Mouse (Mus musculus): ENCODE measurements at regions not wholly inside any gene's neighbourhood (a gene's known extent, or its start where the extent isn't known, plus 50 kb on each side); places are given as distances from the start of the nearest gene placed in this dataset.
A peak's percentile ranks its signal among the peaks of the same experiment; 100 is the strongest.

DNA sequence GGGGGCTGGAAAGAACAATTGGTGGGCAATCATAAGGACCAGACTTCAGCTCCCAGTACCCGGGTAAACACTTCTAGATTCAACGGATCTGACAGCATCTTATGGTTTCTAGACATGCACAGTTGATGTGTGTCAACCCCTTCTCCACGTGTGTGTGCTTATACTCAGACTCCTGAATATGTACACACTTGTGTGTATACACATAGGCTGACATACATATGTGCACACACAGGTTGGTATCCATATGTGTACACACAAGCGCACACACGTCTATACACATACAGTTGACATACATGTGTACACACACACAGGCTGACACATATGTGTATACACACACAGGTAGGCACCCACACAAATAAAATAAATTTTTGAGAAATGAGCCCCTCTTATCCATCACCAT lies 122.7 kb upstream of the Max start:
- Histone ChIP-seq H3K9ac (replicated peaks) (no peak overlapping the region), H3K36me3 (no peaks in the 10 kb centered on the region), H3K27ac (replicated peaks) (no peak overlapping the region), H3K4me1 (no peaks in the 10 kb centered on the region), H3K4me3 (no peak overlapping the region), H3K27me3 (no peaks in the 10 kb centered on the region), H3K4me2 (replicated peaks) (no peak overlapping the region), H3K9me3 (no peaks in the 10 kb centered on the region)
- 91% methylated on average over 5 of the region's 5 CpGs for WGBS
- no peak for ATAC-seq (replicated peaks)

DNA sequence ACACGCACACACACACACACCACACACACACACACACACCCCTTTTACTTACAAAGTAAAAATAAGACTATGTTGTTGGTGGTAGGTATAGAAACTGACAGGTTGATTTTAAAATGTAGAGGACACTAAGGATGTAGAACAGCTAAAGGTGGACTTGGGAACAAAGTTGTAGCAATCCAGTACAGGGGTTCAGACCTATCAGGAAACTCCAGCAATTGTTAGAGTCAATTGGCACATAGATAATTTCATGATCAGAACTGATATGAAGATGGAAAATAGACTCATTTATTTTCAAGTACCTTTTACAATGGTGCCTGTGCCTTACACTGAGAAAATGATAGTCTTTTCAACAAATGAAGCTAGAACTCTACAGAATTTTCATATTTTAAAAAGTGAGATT lies 122.3 kb upstream of the Max start:
- no peaks in the 10 kb centered on the region for H3K27me3 ChIP-seq
- H3K9ac ChIP-seq (replicated peaks): no peak overlapping the region
- ATAC-seq (replicated peaks): no peak
- WGBS: 60% methylated on average over 1 of the region's 1 CpGs
- H3K4me3 ChIP-seq: no peak overlapping the region
- H3K36me3 ChIP-seq: no peaks in the 10 kb centered on the region
- H3K27ac ChIP-seq (replicated peaks): no peak overlapping the region
- H3K9me3 ChIP-seq: no peaks in the 10 kb centered on the region
- H3K4me2 ChIP-seq (replicated peaks): no peak overlapping the region
- no peaks in the 10 kb centered on the region for H3K4me1 ChIP-seq

DNA sequence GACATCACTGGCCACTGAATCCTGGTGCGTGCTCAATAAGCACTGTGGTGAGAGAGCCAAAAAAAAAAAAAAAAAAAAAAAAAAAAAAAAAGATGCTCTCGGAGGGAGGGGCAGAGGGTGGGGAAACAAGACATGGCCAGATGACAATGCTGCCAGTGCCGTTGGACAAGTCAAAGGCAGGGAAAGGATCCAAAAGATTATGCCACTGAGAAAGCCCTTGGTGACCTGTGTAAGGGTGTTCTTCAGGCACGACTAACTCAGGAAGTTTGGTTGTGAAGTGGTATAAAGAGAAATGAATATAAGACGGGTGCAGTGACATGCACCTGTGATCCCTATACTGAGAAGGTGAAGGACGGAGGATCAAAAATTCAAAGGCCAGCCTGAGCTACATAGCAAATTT lies 121.8 kb upstream of the Max start:
- WGBS: 89% methylated on average over 6 of the region's 6 CpGs
- no peaks in the 10 kb centered on the region for H3K9me3 ChIP-seq
- no peak overlapping the region for H3K4me3 ChIP-seq
- no peak for ATAC-seq (replicated peaks)
- no peak overlapping the region for H3K9ac ChIP-seq (replicated peaks)
- H3K4me2 ChIP-seq (replicated peaks): no peak overlapping the region
- H3K27ac ChIP-seq (replicated peaks): no peak overlapping the region
- H3K27me3 ChIP-seq: no peaks in the 10 kb centered on the region
- no peaks in the 10 kb centered on the region for H3K4me1 ChIP-seq
- H3K36me3 ChIP-seq: no peaks in the 10 kb centered on the region

DNA sequence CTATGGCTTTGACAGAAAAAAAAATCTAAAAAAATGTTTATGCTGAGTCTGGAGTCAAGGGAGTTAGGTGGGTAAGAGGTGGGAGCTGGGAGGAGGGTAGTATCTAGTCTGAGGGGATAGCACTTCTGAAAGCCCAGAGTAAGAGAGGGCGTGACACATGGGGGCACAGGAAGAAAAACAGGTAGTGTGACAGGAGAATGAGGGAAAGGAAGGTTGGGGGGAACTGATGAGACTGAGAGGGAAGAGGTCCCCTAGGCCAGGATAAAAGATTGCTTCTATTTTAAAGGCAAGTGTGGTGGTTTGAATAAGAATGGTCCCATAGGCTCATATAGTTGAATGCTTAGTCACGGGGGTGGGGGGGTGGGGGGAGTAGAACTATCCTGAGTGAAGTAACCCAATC lies 119.8 kb upstream of the Max start:
- Histone ChIP-seq H3K27me3 (no peaks in the 10 kb centered on the region), H3K27ac (replicated peaks) (no peak overlapping the region), H3K9ac (replicated peaks) (no peak overlapping the region), H3K9me3 (no peaks in the 10 kb centered on the region), H3K4me1 (no peaks in the 10 kb centered on the region), H3K36me3 (no peaks in the 10 kb centered on the region), H3K4me3 (no peak overlapping the region), H3K4me2 (replicated peaks) (no peak overlapping the region)
- 89% methylated on average over 2 of the region's 2 CpGs for WGBS
- ATAC-seq (replicated peaks): no peak

DNA sequence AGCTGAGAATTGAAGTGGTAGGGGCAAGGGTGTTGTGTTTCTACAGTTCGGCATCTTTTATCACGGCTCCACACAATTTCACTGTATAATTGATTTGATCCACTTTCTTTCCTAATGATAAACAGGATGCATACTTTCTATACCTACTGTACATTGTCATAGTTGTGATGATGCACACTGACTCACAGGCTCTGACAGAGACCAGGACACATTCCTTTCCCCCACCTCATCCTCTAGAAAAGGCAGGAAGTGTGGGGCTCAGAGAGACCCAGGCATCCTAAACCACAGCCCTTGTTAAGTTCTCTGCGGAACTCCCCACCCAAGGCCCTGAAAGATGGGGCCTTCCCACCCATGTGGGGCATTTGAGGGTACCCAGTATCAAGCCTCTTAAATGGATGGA lies 117.5 kb upstream of the Max start:
- Histone ChIP-seq H3K9me3 (no peaks in the 10 kb centered on the region), H3K4me2 (replicated peaks) (no peak overlapping the region), H3K4me1 (no peaks in the 10 kb centered on the region), H3K9ac (replicated peaks) (no peak overlapping the region), H3K27me3 (no peaks in the 10 kb centered on the region), H3K36me3 (no peaks in the 10 kb centered on the region), H3K4me3 (no peak overlapping the region), H3K27ac (replicated peaks) (no peak overlapping the region)
- ATAC-seq (replicated peaks): no peak
- WGBS: 88% methylated on average over 3 of the region's 3 CpGs

DNA sequence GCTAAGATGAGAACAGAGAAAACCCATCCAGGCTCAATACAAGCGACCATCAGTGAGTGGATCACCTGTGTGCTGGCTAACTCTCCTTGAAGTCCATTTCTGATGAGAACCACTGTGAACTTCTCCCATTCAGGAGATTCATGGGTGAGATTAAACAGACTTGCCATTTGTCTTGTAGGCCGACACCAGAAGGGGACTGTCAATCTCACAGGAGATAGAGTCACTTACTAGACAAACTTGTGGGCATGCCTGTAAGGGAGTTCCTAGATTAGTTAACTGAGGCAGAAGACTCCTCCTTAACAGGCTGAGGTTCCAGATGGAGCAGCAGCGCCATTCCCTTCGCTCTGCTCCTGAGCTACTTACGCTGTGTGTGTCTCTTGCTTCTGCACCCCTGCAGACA lies 114.7 kb upstream of the Max start:
- H3K4me2 ChIP-seq (replicated peaks): no peak overlapping the region
- WGBS: 90% methylated on average over 5 of the region's 5 CpGs
- H3K36me3 ChIP-seq: no peaks in the 10 kb centered on the region
- ATAC-seq (replicated peaks): no peak
- H3K9ac ChIP-seq (replicated peaks): no peak overlapping the region
- H3K27me3 ChIP-seq: no peaks in the 10 kb centered on the region
- H3K4me3 ChIP-seq: no peak overlapping the region
- no peak overlapping the region for H3K27ac ChIP-seq (replicated peaks)
- no peaks in the 10 kb centered on the region for H3K4me1 ChIP-seq
- H3K9me3 ChIP-seq: no peaks in the 10 kb centered on the region

DNA sequence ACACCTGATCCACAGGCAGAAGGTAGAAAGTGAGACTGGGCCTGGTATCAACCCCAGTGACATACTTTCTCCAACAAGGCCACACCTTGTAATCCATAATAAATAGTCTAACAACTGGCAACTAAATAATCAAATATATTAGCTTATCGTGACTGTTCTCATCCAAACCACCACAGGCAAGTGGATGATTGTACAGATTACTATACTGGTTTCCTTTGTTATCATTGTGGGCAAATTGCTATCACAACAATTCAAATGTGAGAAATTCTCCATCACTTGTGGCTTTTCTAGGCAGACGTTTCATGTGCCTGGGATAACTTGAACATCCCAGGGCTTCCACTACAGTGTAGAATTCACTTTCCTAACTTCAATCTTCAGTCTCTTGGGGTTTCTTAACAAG lies 112.6 kb upstream of the Max start:
- no peak overlapping the region for H3K27ac ChIP-seq (replicated peaks)
- H3K4me1 ChIP-seq: no peaks in the 10 kb centered on the region
- H3K4me2 ChIP-seq (replicated peaks): no peak overlapping the region
- H3K27me3 ChIP-seq: no peaks in the 10 kb centered on the region
- H3K9me3 ChIP-seq: no peaks in the 10 kb centered on the region
- H3K4me3 ChIP-seq: no peak overlapping the region
- WGBS: 95% methylated on average over 2 of the region's 2 CpGs
- no peaks in the 10 kb centered on the region for H3K36me3 ChIP-seq
- ATAC-seq (replicated peaks): no peak
- no peak overlapping the region for H3K9ac ChIP-seq (replicated peaks)

DNA sequence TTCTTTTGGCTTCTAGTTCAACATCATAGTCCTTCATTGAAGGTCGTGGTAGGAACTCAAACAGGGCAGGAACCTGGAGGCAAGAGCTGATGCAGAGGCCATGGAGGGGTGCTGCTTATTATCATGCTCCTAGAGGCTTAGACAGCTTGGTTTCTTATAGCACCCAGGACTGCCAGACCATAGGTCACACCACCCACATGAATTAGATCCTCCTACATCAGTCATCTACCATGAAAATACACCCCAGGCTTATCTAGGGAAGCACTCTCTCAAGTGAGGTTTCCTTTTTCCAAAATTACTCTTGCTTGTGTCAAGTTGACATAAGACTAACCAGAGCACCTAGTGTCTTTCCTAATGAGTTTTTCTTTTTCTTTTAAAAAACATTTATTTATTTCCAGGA lies 109.7 kb upstream of the Max start:
- H3K4me1 ChIP-seq: no peaks in the 10 kb centered on the region
- no peak for ATAC-seq (replicated peaks)
- H3K36me3 ChIP-seq: no peaks in the 10 kb centered on the region
- no peak overlapping the region for H3K4me2 ChIP-seq (replicated peaks)
- WGBS: 88% methylated on average over 1 of the region's 1 CpGs
- no peaks in the 10 kb centered on the region for H3K27me3 ChIP-seq
- no peaks in the 10 kb centered on the region for H3K9me3 ChIP-seq
- no peak overlapping the region for H3K9ac ChIP-seq (replicated peaks)
- no peak overlapping the region for H3K27ac ChIP-seq (replicated peaks)
- H3K4me3 ChIP-seq: no peak overlapping the region

DNA sequence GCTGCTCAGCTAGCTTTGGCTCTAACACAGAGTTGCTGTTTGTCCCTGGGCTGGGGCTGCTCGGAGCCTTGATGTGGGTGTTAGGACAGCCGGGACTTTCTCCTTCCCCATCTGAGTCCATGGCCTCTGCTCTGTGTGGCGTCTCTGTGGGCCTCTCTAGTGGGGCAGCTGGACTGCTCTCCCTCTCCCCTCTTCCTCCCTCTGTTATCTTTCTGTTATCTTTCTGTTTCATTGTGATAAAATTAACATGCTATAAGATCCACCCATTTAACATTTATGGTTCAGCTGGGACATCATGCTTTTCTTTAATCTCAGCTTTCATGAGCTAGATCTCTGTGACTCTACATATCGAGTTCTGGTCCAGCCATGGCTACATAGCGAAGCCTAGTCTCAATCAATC lies 105.9 kb upstream of the Max start:
- no peaks in the 10 kb centered on the region for H3K36me3 ChIP-seq
- H3K27me3 ChIP-seq: no peaks in the 10 kb centered on the region
- no peak overlapping the region for H3K4me2 ChIP-seq (replicated peaks)
- no peaks in the 10 kb centered on the region for H3K4me1 ChIP-seq
- ATAC-seq (replicated peaks): no peak
- no peaks in the 10 kb centered on the region for H3K9me3 ChIP-seq
- no peak overlapping the region for H3K4me3 ChIP-seq
- no peak overlapping the region for H3K27ac ChIP-seq (replicated peaks)
- no peak overlapping the region for H3K9ac ChIP-seq (replicated peaks)
- 89% methylated on average over 5 of the region's 5 CpGs for WGBS

DNA sequence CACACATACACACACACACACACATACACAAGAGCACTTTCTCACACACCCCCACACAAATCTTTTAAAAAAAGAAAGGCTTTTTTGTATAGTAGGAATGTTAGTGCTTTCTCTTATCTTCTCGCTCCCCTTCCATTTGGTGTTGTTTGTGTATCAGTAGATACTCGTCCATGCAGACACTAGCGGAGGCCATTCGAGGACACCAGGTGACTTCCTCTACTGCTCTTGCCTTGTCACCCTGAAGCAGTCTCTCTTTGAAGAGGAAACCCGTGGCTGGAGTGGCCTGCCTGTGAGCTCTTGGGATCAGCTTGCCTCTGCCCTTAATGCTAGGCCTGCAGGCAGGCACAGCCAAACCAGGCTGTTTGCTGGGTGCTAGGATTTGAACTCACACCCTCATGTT lies 105.1 kb upstream of the Max start:
- Histone ChIP-seq H3K4me1 (no peaks in the 10 kb centered on the region), H3K9ac (replicated peaks) (no peak overlapping the region), H3K4me3 (no peak overlapping the region), H3K9me3 (no peaks in the 10 kb centered on the region), H3K36me3 (no peaks in the 10 kb centered on the region), H3K27me3 (no peaks in the 10 kb centered on the region), H3K27ac (replicated peaks) (no peak overlapping the region), H3K4me2 (replicated peaks) (no peak overlapping the region)
- no peak for ATAC-seq (replicated peaks)
- 75% methylated on average over 5 of the region's 5 CpGs for WGBS

DNA sequence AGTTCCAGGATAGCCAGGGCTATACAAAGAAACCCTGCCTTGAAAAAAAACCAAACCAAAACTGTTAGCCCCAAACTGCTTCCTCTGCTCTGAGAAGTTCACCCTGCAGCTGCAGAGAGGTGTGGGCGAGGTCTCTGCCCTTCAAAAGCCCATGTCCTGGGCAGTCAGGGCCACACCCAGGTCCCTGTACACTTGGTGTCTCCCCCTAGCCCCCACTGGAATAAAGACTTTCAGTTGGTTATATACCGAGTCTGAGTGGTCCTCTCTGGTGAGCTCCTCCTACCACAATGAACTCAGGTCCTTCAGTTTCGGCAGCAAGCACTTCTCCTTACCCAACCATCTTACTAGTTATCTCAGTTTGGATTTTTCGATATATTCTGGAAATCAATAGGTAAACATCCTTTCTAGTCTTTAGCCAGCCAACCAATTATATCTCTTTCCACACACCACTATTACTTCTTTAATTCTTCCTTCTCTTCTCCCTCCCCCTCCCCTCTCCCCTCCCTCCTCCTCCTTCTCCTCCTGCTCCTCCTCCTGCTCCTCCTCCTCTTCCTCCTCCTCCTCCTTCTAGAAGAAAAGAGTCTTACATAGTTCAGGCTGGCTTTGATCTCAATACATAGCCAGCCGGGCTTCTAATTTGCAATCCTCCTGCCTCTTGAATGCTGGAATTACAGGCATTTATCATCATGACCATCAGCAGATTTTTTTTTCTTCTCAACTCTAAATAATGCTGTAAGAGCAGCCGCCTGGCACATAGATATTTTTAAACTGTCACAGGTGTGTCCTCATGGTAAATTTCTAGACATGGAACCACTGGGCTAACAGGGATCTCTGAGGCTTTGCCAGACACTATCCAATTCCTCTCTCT lies 103.9 kb upstream of the Max start:
- Histone ChIP-seq H3K4me1 (no peaks in the 10 kb centered on the region), H3K9ac (replicated peaks) (no peak overlapping the region), H3K27me3 (no peaks in the 10 kb centered on the region), H3K4me3 (no peak overlapping the region), H3K9me3 (no peaks in the 10 kb centered on the region), H3K27ac (replicated peaks) (no peak overlapping the region), H3K36me3 (no peaks in the 10 kb centered on the region), H3K4me2 (replicated peaks) (no peak overlapping the region)
- no peak for ATAC-seq (replicated peaks)
- 62% methylated on average over 6 of the region's 6 CpGs for WGBS

DNA sequence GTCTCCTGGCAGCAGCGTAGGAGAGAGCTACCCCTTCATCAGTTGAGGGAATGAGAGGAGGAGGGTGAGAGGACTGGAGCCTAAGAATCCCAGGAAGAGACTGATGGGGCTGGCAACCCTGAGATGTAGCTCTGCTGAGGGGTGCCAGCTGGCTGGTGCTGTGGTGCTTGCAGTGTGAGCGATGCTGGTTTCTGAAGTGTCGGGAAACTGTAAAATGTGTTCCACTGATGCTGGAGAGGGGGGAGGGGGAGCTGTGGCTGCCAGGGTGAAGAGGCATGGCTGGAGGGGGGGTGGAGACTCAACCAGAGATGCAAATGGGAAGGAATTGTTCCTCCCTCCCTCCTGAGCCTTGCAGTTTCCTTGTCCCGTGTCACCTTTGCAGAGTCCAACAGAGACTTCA lies 102.0 kb upstream of the Max start:
- Histone ChIP-seq H3K9me3 (no peaks in the 10 kb centered on the region), H3K4me2 (replicated peaks) (no peak overlapping the region), H3K36me3 (no peaks in the 10 kb centered on the region), H3K4me1 (no peaks in the 10 kb centered on the region), H3K9ac (replicated peaks) (no peak overlapping the region), H3K27ac (replicated peaks) (no peak overlapping the region), H3K4me3 (no peak overlapping the region), H3K27me3 (no peaks in the 10 kb centered on the region)
- peak; percentile 61; the same call in 1 of the 2 replicates for ATAC-seq (replicated peaks)
- WGBS: 49% methylated on average over 4 of the region's 4 CpGs

DNA sequence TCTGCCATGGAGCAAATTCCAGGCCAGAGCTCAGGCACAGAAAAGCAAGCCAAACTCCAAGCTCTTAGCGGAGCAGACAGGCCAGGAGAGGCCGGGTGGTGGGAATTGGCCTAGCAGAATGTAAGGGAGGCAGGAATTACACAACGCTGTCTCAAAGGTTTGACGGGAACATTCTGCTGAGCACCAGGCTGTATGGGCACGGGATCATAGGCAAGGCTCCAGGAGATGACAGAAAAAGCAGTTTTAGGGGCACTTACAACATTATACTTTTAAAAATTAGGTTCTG lies 99.5 kb upstream of the Max start:
- no peak for ATAC-seq (replicated peaks)
- no peak overlapping the region for H3K4me2 ChIP-seq (replicated peaks)
- no peak overlapping the region for H3K9ac ChIP-seq (replicated peaks)
- H3K4me1 ChIP-seq: no peaks in the 10 kb centered on the region
- no peaks in the 10 kb centered on the region for H3K36me3 ChIP-seq
- H3K27me3 ChIP-seq: no peaks in the 10 kb centered on the region
- no peaks in the 10 kb centered on the region for H3K9me3 ChIP-seq
- H3K27ac ChIP-seq (replicated peaks): no peak overlapping the region
- 83% methylated on average over 5 of the region's 5 CpGs for WGBS
- H3K4me3 ChIP-seq: no peak overlapping the region

Measured in forebrain, embryonic 15.5 days (tissue).